Mouse (Mus musculus): Measurements from ENCODE around the gene Tmed10.
A peak's percentile ranks its signal among the peaks of the same experiment; 100 is the strongest.

The Tmed10 gene

GRCm38 (mm10) chr12:85374561-85375272 lies at the start of gene Tmed10:
Tmed10 (minus strand) TSS chr12:85374847.
- DNase-seq = peak; percentile 97

DNA sequence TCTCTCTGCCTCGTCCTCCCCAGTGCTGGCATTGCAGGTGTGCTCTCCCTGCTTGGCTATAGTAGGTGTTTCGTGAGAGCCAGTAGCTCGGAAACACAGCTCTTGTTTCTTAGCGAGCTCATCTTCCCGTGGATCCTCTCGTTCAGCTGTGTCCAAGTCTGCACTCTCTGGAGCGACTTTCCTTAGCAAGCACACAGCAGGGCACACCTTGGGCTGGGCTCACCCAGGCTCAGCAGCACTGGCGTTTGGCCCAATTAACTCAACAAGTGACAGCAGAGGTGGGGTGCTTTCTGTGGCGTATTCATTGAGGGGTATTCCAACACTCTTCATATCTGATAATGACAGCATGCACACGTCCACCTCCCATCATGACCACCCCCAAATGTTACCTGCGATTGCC lies 48.6 kb upstream of the Tmed10 start:
- no peak for DNase-seq

DNA sequence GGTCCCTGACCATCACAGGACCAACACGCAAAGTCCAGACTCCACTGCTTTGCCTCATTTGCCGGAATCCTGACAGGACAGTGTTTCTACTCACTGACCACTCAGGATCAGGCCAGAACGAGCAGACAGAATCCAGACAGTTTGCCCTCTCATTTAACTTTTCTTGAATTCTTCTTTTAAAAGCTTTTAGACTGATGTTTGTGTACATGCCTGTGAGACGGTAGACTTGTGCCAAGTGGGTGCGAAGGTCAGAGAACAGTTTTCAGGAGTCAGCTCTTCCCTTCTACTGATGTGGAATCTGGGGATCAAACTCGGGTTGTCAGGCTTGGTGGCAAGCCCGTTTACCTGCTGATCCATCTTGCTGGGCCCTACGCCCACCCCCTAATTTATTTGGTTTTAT lies 47.9 kb upstream of the Tmed10 start:
- DNase-seq = no peak

DNA sequence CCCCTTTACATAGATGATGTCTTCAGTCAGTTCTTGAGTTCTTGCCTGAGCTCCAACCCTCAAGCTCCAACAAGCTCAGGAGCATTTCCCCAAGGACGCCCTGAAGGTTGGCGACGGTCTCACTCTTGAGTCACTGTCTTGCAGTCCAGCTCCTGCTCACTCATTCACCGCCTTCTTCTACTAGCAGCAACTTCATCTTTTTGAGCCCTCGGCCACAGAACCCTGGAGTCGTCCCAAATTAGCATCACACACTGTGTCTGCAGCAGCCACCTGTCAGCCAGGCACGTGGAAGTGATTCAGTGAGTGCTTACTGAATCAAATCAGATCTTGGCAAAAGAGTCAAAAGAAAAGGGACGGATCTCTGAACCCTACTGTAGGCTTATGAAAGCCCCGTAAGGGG lies 46.3 kb upstream of the Tmed10 start:
- no peak for DNase-seq

DNA sequence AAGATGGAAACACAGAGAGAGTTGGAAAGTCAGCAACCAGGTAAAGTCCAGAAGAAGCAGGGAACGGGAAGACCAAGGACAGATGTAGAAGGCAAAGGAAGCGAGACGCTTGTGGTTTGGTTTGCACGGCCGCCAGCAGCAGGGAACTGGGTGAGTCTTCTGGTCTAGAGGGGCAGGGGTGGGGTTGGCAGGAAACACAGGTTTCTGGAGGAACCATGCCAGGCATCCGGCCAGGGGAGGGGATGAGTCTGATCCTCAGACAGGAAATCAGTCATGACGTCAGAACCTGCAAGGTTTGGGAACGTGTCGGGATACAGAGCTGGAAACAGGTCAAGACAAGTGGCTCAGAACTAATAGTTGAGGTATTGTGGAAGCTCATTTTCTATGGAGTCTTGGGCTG lies 43.2 kb upstream of the Tmed10 start:
- no peak for DNase-seq

DNA sequence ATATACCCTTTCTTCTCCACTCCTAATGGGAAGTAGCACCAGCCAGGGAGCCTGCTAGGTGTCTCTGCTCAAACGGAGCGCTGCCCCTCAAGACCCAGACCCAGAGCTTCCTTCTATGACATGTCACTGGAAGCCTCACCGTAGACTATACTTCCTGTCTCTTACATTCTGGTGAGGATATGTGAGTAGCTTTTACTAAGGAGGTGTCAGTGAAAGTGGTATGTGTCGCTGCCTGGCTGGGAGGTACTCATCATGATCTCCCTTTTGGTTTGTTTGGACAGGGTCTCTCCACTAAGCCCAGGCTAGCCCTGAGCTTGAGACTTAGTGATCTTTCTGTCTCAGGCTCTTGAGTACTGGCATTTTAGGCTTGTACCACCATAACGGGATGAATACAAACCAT lies 41.7 kb upstream of the Tmed10 start:
- DNase-seq = no peak

DNA sequence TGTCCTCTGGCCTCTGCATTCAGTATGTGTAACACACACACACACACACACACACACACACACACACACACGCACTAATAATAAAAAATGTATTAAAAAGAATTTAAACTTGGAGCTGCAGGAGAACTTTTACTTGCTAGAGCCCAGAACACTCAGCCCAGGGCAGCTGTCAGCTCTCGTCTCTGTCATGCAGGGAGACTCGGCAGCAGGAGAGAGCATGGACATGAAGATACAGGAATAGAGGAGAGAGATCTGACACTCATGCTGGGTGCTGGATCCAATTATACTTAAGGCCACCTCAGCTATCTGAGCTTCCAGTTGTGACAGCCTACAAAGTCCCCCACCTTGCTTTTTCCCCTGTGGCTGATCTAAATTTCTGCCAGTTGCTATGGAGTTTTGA lies 41.2 kb upstream of the Tmed10 start:
- no peak for DNase-seq

GRCm38 (mm10) chr12:85411136-85411535 lies 36.5 kb upstream of the Tmed10 start:
- no peak for DNase-seq

DNA sequence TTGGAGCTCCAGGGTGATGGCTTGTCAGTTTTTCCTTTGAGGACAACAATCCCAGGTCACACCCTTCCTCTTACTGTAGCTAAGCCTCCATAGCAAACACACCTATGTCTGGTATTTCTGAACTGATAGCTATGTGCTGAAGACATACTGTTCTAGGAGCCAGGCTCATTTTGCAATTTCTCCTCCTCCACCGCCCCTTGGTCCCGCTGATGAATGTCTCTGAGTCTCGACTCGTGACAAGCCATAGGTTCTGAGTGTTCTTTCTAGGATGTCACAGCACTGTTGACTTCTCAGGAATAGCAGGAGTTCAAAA lies 23.3 kb upstream of the Tmed10 start:
- DNase-seq = no peak

GRCm38 (mm10) chr12:85397063-85397959 lies 22.7 kb upstream of the Tmed10 start:
- DNase-seq = no peak

- DNase-seq = no peak
Measured at GRCm38 (mm10) chr12:85393981-85394380, 19.3 kb upstream of the Tmed10 start.

GRCm38 (mm10) chr12:85393526-85393925 lies 18.9 kb upstream of the Tmed10 start:
- DNase-seq = no peak

DNA sequence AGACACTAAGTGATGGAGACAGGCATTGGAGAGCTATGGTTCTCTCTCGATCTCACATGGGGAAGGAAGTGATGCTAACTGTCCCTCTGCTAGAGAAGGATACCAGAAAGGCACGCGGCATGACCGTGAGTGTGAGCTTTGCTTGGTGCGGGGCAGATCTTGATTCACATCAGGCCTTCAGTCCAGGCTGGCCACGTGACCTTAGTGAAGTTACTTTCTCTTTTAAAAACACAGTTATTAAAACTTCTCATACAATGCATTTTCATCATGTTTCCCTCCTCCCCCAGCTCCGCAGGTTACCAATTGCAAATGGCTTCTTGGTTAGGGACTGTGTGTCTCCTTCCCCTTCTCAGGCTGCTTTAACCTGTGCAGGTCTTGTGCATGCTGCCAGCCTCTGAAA lies 16.5 kb upstream of the Tmed10 start:
- DNase-seq = no peak

DNA sequence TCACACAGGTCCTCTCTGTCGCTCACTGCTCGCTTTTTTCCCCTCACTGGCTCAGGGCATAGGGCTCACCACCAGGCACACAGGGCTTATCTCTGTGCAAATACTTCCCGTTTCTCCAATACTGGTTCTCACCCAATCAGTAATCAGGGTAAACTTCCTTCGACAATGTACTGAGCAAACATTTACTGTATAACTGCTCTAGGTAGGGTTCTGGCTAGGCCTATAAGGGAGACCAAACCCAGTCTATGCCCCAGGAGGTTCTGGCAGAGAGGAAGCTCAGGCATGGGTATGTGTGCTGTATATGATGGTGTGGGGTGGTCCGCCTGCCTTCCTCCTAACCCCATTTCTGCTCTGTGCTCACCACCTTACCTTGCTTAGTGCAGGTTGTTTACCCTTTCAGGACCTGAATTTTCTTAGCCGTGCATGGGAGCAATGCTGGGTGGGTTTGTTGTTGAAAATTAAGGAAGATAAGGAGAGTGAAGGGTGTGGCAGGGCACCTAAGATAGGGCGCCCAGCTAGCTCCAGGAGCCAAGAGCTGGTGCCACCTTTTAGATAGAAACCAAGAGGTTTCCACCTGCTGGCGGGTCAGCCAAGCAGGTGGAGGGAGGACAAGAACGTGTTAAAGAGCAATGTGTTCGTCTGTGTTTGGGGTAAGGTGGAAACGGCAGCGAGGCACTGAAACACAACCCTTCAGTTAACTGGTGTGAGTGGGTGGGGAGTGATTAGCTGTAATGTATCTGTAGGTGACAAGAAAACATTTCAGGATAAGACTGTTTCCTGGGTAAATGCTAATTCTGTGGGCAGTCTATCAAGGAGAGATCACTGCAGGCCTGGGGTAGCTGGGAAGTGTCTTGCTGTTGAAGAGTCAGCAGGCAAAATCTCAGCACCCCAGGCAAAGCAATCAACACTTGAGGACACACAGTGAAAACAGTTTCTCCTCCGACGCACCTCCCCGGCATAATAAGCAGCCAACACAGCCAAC lies 14.8 kb upstream of the Tmed10 start:
- no peak for DNase-seq

DNA sequence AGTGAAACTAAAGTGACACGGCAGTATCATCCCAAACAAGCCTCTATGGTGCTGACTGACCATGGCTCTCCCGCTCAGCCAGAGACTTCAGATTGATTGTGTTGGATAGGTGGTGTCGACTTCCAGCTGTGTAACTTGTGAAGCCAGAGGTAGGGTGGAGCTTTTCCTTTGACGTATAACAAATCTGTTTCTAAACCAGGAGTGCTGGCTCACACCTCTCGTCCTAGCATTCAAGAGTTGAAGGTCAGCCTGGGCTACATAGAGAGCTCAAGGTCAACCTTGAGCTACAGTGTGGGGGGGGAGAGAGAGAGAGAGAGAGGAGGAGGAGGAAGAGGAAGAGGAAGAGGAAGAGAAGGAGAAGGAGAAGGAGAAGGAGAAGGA lies 11.3 kb upstream of the Tmed10 start:
- DNase-seq = no peak

GRCm38 (mm10) chr12:85385329-85385994 lies 10.8 kb upstream of the Tmed10 start:
- no peak for DNase-seq

DNA sequence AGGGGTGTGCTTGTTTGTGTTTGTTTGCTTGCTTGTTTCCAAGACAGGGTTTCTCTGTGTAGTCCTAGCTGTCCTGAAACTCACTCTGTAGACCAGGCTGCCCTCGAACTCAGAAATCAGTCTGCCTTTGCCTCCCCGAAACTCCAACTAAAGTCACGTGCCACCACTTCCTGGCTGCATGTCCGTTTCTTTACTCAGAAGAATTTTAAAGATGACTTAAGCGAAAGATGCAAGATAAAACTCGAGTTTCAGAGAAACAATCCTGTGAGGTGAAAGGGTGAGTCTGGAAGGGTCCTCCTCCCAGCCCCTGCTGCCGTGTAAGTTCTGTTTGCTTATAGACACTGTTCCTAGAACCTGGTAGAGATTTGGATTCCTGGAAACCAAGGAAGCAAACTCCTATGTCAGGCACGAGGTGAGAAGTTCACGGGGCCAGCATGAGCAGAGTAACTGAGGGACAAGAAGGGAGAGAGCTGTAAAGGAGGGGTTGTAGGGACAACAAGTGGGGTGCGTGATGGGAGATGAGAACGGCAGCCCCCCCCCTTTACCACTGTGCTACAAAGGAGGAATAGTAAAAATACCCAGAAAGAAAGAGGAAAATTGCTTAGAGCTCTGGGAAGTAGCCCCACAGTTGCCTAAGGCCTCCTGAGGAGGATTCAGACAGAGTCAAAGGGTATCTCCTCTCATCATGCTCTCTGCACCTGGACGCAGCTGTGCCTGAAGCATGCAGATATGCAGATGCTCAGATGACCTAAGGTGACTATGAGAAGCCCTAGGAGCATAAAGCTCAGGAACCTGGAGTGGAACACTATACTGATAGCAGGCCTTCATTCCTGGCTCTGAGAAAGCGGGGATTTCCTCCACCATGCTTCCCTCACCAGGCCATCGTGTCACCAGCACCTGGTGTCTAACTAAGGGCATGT lies 8.4 kb upstream of the Tmed10 start:
- no peak for DNase-seq

GRCm38 (mm10) chr12:85381570-85381969 lies 6.9 kb upstream of the Tmed10 start:
- no peak for DNase-seq

GRCm38 (mm10) chr12:85380942-85381341 lies 6.3 kb upstream of the Tmed10 start:
- no peak for DNase-seq

- no peak for DNase-seq
Measured at GRCm38 (mm10) chr12:85380308-85380707, 5.7 kb upstream of the Tmed10 start.

DNA sequence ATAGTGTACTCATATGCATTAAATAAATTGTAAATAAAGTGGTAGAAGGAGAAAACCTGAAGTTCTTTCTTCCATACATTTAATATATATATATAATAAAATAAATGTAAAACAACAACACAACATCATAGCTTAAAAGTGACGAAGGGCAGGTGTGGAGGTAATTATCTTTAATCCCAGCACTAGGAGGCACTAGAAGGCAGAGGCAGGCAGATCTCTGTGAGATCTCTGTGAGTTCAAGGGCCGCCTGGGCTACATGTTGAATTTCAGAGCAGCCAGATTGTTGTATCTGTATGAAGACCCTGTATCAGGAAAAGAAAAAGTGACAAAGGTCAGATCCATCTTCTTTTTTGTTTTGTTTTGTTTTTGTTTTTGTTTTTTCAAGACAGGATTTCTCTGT lies 3.6 kb upstream of the Tmed10 start:
- DNase-seq = no peak

All from embryo, embryonic 11 days (tissue).